Mouse (Mus musculus) gastrocnemius, postnatal 25 days (tissue): ENCODE results near the gene Angptl8. TPM values are rescaled to one million over a fixed set of nuclear protein-coding genes. Genes with fewer than 3 reads are reported as not detected.
A peak's percentile ranks its signal among the peaks of the same experiment; 100 is the strongest.

Source experiments
- DNase-seq: peaks from one replicate; pipeline ENCODE4 v3.0.0; 2022
- total RNA-seq, 2 experiments: library from RNA; stranded (reverse); gene quantifications; 1 replicate in 1 of 2; 2 replicates in 1 of 2; pipeline ENCODE4 v1.2.3; 2021

Angptl8 gene
- total RNA-seq, 2 experiments from 2014 or later: 0.43 TPM; not detected in 1

DNA sequence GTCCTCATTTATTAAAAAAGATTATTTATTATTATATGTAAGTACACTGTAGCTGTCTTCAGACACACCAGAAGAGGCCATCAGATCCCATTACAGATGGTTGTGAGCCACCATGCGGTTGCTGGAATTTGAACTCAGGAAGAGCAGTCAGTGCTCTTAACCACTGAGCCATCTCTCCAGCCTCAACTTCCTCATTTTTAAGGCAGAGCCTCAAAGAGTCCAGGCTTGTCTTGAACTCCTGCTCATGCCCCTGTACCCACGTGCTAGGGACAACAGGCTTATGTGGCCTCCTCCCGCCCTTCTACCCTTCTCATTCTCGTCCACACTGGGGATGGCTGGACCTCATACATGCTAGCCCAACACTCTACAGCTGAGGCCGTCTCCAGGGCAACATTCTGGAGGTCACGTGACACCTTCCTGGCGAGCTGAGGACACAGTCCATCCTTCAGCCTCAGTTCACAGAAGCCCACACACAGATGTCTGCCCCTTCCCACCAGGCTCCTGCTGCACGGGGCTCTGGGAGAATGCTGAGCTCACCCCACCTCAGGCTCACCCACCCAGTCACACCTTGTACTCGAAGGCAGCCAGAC is 18.5 kb upstream of the Angptl8 start:
- DNase-seq: no peak

- DNase-seq: no peak
These were observed 17.2 kb upstream of the Angptl8 start for GRCm38 (mm10) chr9:21818125-21818524.

GRCm38 (mm10) chr9:21818561-21818960 is 16.7 kb upstream of the Angptl8 start:
- DNase-seq: no peak

- no peak for DNase-seq
These were observed 16.1 kb upstream of the Angptl8 start for GRCm38 (mm10) chr9:21819181-21819729.

- DNase-seq: no peak
These were observed 15.1 kb upstream of the Angptl8 start for GRCm38 (mm10) chr9:21820183-21820582.

DNA sequence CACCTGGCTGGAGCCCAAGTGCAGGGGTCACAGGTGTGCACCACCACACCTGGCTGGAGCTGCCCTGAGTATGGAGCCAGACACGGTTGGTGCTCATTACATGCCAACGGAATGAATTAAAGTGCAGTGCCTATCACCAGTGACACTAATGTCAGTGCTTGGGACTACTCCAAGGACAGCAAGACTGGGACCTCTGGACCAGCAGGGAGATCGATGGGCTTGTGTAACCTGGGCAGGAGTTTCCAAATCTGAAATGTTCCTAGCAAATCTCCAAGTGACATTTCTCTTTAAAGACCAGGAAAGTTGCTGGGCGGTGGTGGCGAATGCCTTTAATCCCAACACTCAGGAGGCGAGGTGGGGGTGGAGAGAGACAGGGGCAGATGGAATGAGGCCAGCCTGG is 12.6 kb upstream of the Angptl8 start:
- DNase-seq: no peak

DNA sequence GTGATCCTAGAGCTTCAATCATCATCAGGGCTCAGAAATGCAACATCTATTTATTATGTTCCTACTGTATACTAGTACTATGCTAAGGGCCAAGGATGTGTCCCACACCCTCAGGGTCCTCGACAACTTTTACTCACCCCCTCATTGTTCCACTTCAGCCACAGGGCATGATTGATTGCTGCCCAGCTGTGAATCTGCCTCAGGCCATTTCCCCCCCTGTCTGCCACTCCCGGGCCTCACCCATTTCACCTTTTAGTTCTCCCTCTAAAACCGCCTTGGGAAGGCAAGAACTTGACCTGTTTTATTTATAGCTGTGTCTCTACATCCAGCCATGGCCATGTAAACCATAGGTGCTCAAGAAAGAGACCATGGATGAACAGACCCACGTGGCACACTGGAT is 11.4 kb upstream of the Angptl8 start:
- DNase-seq: no peak

- no peak for DNase-seq
These were observed 10.9 kb upstream of the Angptl8 start for GRCm38 (mm10) chr9:21824366-21824765.

GRCm38 (mm10) chr9:21829834-21830460 is 5.4 kb upstream of the Angptl8 start:
- no peak for DNase-seq

- no peak for DNase-seq
These were observed 4.9 kb upstream of the Angptl8 start for GRCm38 (mm10) chr9:21830461-21830850.

- DNase-seq: no peak
These were observed 4.4 kb upstream of the Angptl8 start for GRCm38 (mm10) chr9:21830936-21831335.

DNA sequence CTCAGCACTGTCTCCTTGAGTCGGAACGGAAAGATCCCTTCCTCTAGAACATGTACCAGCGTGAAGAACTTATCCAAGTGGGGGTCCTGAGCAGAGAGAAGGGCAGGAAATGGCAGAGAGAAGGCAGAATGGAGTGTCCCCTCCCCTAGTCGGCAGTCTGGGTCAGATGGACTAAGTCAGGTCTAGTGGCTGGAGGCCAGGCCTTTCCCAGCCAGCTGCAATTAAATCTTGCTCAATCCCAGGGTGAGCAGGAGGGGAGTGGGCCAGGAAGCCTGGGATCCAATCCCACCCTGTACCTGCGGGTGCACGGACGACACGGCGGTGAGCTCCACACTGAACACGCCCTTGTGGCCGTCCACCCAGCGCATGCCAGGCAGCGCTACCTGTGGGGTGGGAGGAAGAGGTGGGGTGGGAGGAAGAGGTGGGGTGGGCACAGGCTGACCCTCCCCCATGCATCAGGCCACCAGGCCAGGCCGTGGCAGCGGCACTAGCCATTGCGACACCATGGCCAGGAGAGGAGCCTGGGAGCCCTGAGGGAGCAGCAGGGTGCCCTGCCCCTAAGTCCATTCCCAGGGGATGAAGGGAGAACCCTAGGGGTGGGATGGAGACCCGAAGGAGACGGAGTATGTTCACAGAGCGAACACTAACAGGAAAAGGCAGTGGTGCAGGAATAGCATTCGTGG is 3.6 kb upstream of the Angptl8 start:
- no peak for DNase-seq

DNA sequence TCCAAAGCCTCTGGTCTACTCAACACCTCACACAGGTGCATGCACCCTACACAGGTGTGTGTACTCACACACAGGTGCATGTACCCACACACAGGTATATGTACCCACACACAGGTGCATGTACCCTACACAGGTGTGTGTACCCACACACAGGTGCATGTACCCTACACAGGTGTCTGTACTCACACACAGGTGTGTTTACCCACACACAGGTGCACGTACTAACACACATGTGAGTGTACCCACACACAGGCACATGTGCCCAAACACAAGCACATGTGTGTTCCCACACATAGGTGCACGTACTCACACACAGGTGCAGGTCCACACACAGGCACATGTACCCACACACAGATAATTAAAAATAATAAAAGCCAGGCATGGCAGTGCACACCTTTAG is 2.4 kb downstream of the Angptl8 start:
- no peak for DNase-seq

DNA sequence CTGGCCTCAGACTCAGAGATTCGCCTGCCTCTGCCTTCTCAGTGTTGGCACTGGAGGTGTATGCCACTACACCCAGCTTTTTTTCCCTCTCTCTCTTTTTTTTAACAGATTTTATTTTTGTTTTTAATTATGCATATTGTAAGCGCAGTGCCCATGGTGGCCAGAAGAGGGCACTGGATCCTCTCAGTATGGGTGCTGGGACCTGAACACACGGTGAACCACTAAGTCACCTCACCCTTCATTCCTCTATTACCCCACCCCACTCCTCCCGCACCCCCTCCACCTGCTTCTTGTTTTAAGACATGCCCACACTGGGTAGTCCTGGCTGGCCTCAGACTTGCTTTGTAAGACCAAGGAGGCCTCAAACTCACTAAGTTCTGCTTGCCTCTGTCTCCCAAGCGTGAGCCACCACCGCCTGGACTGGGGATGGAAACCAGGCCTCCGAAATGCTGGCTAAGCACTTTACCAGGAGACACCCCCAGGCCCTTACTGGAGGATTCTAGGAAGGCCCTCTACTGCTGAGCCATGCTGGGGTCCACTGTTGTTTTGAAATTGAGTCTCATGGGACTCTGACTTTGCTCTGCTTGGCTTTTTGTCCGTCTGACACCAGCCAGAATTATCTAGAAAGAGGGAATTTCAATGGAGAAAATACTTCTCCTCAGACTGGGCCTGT is 4.9 kb downstream of the Angptl8 start:
- DNase-seq: no peak

DNA sequence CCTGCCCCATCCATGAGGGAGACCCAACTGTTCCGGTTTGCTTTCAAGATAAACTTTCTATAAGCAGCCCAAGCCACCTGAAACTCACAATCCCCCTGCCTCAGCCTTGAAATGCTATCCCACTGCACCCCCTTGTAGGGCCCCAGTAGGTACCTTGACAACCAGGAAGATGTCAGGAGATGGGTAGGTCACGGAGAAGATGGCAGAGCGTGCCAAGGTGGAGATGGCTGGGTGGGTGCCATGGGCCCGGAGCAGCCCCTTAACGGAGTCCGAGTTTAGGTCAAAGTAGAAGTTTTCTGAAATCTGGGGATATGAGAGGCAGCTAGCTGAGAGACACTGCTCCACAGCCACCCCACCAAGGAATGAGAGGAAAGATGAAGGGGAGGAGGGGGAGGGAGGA is 6.0 kb downstream of the Angptl8 start:
- DNase-seq: no peak

- peak; percentile 59 for DNase-seq
These were observed 7.1 kb downstream of the Angptl8 start for GRCm38 (mm10) chr9:21842391-21842790.

- no peak for DNase-seq
These were observed 7.8 kb downstream of the Angptl8 start for GRCm38 (mm10) chr9:21843086-21843485.

- no peak for DNase-seq
These were observed 10.2 kb downstream of the Angptl8 start for GRCm38 (mm10) chr9:21845381-21846080.

- peak; percentile 81 for DNase-seq
These were observed 11.5 kb downstream of the Angptl8 start for GRCm38 (mm10) chr9:21846755-21847341.

GRCm38 (mm10) chr9:21847425-21847824 is 12.1 kb downstream of the Angptl8 start:
- no peak for DNase-seq

DNA sequence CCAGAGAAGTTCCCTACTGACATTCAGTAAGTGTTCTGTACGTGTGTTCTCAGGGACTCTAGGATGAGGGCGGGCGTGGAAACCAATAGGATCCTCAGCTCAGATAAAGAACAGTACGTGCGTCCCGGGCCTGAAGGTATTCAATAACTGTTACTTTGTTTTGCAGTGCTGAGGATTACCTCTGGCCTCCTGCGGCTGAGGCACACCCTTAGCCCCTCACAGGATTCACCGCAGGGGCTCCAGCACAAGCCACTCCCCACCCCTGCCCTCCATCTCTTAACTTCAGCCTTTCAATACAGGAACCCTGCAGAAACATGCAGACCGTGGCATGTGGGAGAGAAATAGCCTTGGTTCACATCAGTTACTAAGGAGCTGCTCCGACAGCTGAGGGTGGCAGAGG is 12.6 kb downstream of the Angptl8 start:
- no peak for DNase-seq
